Mouse (Mus musculus) neural tube, embryonic 15.5 days (tissue): ENCODE data around the gene Alkbh5. TPM values are rescaled to one million over a fixed set of nuclear protein-coding genes. Genes with fewer than 3 reads are reported as not detected.

ENCODE experiments used
- ATAC-seq: fragments of 200-750 bp; cut with Nextera tagmentation; 2 replicates; pipeline ENCODE4 v1.8.0; 2017; ENCODE audit warnings: mild to moderate bottlenecking, moderate TSS enrichment, moderate library complexity; ENCODE audit not compliant: low FRiP score
- H3K27ac ChIP-seq: fragments of 300-500 bp; sonication (generic); replicated peaks from 2 replicates; pipeline ENCODE4 v1.5.1; 2015; ENCODE audit warnings: mild to moderate bottlenecking, inconsistent platforms
- H3K27me3 ChIP-seq: fragments of 300-500 bp; sonication (generic); replicated peaks from 2 replicates; pipeline ENCODE4 v1.6.1; 2015; ENCODE audit warnings: inconsistent platforms
- H3K36me3 ChIP-seq: fragments of 300-500 bp; sonication (generic); 2 replicates; pipeline ENCODE4 v1.6.1; 2015; ENCODE audit warnings: inconsistent platforms
- H3K4me1 ChIP-seq: fragments of 300-500 bp; sonication (generic); 2 replicates; pipeline ENCODE4 v1.6.1; 2015; ENCODE audit warnings: inconsistent platforms
- H3K4me2 ChIP-seq: fragments of 300-500 bp; sonication (generic); 2 replicates; pipeline ENCODE4 v1.6.1; 2015; ENCODE audit warnings: inconsistent platforms, mild to moderate bottlenecking, moderate library complexity
- H3K4me3 ChIP-seq: fragments of 300-500 bp; sonication (generic); replicated peaks from 2 replicates; pipeline ENCODE4 v1.5.1; 2015; ENCODE audit warnings: mild to moderate bottlenecking, inconsistent platforms
- H3K9ac ChIP-seq: fragments of 300-500 bp; sonication (generic); replicated peaks from 2 replicates; pipeline ENCODE4 v1.6.1; 2015; ENCODE audit warnings: mild to moderate bottlenecking, inconsistent platforms
- H3K9me3 ChIP-seq: fragments of 300-500 bp; sonication (generic); replicated peaks from 2 replicates; pipeline ENCODE4 v1.6.1; 2016; ENCODE audit warnings: inconsistent platforms
- WGBS: fragments of 180-500 bp; shearing (Covaris S2); methylation state at CpG from one replicate; pipeline ENCODE4 v1.1.7; 2015; ENCODE audit warnings: mixed read lengths; 5-methylcytosine and 5-hydroxymethylcytosine counted together
- polyA plus RNA-seq: library from polyadenylated mRNA; unstranded; fragments of >200 nt; fragmentation: Nextera tagmentation; extraction: Ambion mirVana; gene quantifications from 2 replicates; pipeline ENCODE4 v1.2.1, GENCODE M21; 2015

The Alkbh5 gene
- polyA plus RNA-seq = 18.6 and 23.1 TPM in 2 replicates

DNA sequence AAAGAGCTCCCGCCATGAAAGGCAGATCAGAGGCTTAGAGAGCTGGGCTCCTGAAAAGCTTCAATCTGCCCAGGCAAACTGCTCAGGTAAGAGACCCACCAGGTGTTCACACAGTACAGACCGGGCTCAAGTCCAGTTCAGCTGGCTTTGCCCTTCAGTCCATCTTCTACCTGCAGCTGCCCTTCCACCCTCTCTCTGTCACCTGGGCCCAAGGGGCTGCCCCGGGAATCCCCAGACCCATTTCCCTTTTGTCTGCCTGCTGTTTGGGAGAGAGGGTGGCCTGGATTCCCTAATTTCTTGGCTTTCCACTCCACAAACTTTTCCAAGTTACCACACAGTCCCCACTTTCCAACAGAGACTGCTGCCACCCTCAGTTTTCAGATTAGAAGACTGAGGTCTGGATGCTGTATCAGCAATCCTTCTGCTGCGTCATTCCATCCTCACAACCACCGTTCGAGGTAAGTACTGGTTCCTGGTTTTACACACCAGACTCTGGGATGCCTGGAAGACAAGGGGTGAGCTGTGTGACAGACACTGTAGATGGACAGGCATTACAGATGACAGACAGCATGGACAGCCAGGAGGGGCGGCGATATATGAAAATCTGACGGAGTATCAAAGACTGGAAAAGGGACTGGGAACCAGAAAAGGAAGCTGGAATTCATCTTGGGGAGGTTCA lies at the start of gene Alkbh5:
Gene Alkbh5 (plus strand): TSS at position 202 of the 679 bp plus-strand sequence.
- Histone ChIP-seq H3K27ac (peak within 1 kb of the TSS; percentile 99), H3K36me3 (no peaks in the 10 kb centered on the region), H3K4me3 (peak within 1 kb of the TSS; percentile 96), H3K4me2 (peak within 1 kb of the TSS; percentile 96), H3K9me3 (no peaks in the 10 kb centered on the region), H3K27me3 (no peaks in the 10 kb centered on the region), H3K4me1 (peaks cover 40% of the 10 kb centered on the region), H3K9ac (peak within 1 kb of the TSS; percentile 85)
- no peak for ATAC-seq
- 21% methylated on average over 9 of the region's 9 CpGs for WGBS

DNA sequence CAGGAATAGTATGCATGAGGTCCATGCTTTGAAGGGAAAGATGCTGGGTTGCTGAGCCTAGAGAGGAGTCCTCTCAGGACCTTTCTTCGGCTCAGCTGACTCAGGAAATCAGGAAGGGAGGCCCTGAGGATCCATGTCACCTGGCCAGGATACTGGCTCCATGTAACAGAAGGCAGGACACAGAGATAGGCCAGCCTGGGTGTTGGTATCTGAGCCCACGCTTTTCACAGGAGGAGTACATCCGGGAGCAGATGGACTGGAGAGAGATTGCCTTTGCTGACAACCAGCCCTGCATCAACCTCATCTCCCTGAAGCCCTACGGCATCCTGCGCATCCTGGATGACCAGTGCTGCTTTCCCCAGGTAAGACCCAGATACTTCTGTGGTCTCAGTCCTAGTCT lies 43.5 kb upstream of the Alkbh5 start:
- no peak overlapping the region for H3K4me3 ChIP-seq
- no peaks in the 10 kb centered on the region for H3K27me3 ChIP-seq
- no peak overlapping the region for H3K9ac ChIP-seq
- 90% methylated on average over 5 of the region's 5 CpGs for WGBS
- no peak overlapping the region for H3K27ac ChIP-seq
- H3K9me3 ChIP-seq = no peaks in the 10 kb centered on the region
- H3K36me3 ChIP-seq = no peaks in the 10 kb centered on the region
- H3K4me1 ChIP-seq = no peaks in the 10 kb centered on the region
- no peak overlapping the region for H3K4me2 ChIP-seq
- no peak for ATAC-seq

DNA sequence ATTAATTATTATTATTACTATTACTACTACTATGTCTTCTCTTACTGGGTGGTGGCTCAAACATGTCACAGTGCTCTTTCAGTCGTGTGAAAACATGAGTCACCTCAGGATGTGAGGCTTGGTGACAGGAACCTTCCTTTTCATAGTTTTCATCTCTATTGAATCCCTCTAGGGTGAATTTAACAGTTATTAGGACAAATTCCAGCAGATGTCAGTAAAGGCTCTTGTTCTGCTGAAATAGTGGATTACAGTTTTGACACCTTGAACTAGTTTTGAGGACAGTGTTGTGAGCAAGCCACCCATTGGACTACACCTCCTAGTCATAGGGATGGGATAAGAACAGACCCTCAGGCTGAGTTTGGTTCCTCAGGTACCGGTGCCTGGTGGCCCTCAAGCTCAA lies 40.5 kb upstream of the Alkbh5 start:
- Histone ChIP-seq H3K27ac (no peak overlapping the region), H3K9me3 (no peaks in the 10 kb centered on the region), H3K27me3 (no peaks in the 10 kb centered on the region), H3K4me2 (no peak overlapping the region), H3K4me3 (no peak overlapping the region), H3K36me3 (no peaks in the 10 kb centered on the region), H3K4me1 (no peaks in the 10 kb centered on the region), H3K9ac (no peak overlapping the region)
- ATAC-seq = no peak
- 79% methylated on average over 2 of the region's 2 CpGs for WGBS

DNA sequence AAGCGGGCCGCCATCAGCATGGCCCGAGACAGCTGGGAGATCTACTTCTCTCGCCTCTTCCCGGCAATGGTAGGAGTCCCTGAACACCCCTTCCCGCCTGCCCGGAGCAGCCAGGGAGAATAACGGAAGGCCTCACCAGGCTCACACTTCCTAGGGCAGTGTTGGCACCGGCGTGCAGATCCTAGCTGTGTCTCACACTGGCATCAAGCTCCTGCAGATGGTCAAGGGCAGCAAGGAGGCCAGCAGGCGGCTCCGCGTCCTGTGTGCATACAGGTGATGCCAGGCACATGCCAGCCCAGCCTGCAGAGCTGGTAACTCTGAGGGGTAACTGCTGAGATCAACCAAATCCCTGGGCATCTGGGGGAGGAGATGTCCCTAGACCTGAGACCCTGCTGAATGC lies 28.9 kb upstream of the Alkbh5 start:
- WGBS = 89% methylated on average over 13 of the region's 13 CpGs
- Histone ChIP-seq H3K4me1 (peaks cover 12% of the 10 kb centered on the region), H3K27me3 (peaks cover 29% of the 10 kb centered on the region), H3K4me2 (no peak overlapping the region), H3K9ac (no peak overlapping the region), H3K36me3 (no peaks in the 10 kb centered on the region), H3K27ac (no peak overlapping the region), H3K9me3 (no peaks in the 10 kb centered on the region), H3K4me3 (no peak overlapping the region)
- ATAC-seq = no peak

DNA sequence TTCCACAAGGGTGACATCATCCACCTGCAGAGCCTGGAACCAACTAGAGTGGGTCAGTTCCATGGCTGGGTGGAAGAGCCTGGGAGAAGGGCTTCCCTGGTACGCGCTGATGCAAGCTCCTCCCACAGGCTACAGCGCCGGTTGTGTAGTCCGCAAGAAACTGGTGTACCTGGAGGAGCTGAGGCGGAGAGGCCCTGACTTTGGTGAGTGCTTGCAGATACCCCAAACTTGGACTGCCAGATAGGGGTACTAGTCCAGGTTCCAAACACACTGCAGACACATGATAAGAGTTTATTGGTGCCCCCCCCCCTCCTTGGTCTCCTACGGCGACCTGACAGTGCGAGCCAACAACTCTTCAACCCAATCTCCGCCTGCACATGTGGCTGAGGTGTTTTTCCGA lies 27.2 kb upstream of the Alkbh5 start:
- Histone ChIP-seq H3K4me2 (peak overlapping the region; percentile 68), H3K9ac (no peak overlapping the region), H3K27me3 (peaks cover 29% of the 10 kb centered on the region), H3K4me3 (peak overlapping the region; percentile 32), H3K9me3 (no peaks in the 10 kb centered on the region), H3K36me3 (no peaks in the 10 kb centered on the region), H3K4me1 (peaks cover 12% of the 10 kb centered on the region), H3K27ac (no peak overlapping the region)
- WGBS = 6% methylated on average over 11 of the region's 11 CpGs
- no peak for ATAC-seq

DNA sequence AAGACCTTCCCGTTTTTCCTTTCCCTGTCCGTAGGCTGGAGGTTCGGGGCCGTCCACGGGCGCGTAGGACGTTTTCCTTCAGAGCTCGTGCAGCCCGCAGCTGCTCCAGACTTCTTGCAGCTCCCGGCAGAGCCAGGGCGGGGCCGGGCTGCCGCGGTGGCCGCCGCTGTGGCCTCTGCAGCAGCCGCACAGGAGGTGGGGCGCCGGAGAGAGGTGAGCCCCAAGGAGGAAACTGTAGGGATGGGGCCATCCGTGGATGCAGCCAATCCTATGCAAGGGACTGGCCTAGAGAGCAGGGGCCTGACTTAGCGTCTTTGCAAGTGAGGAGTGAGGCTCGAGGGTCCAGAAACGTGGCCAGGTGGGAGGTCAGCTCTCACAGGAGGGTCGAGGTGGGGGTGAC lies 26.7 kb upstream of the Alkbh5 start:
- Histone ChIP-seq H3K4me2 (peak overlapping the region; percentile 68), H3K4me3 (peak overlapping the region; percentile 32), H3K27me3 (peaks cover 29% of the 10 kb centered on the region), H3K9me3 (no peaks in the 10 kb centered on the region), H3K4me1 (peaks cover 12% of the 10 kb centered on the region), H3K27ac (no peak overlapping the region), H3K36me3 (no peaks in the 10 kb centered on the region), H3K9ac (peak overlapping the region; percentile 47; the same call in 1 of the 2 replicates)
- WGBS = 0% methylated on average over 25 of the region's 25 CpGs
- ATAC-seq = no peak

DNA sequence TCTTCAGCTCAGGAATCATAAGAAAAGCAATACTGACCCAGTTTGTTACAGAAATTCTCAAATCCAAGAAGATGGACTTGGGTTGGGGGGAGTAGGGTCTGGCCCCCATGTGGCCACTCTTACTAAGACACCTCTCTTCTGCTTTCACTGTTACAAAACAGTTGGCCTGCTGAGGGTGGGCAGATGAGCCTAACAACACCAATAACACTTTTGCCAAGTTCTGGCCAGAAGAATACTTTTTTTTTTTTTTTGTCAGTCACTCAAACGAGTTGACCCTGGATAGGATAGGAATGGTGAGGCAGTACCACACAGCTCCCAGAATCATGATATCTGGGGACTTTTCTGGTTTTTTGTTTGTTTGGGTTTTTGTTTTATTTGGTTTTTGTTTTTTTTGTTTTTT lies 24.3 kb upstream of the Alkbh5 start:
- H3K9me3 ChIP-seq = no peaks in the 10 kb centered on the region
- H3K9ac ChIP-seq = no peak overlapping the region
- H3K36me3 ChIP-seq = no peaks in the 10 kb centered on the region
- H3K4me3 ChIP-seq = no peak overlapping the region
- ATAC-seq = no peak
- no peak overlapping the region for H3K4me2 ChIP-seq
- H3K27ac ChIP-seq = no peak overlapping the region
- WGBS = 81% methylated on average over 1 of the region's 1 CpGs
- peaks cover 12% of the 10 kb centered on the region for H3K4me1 ChIP-seq
- H3K27me3 ChIP-seq = peaks cover 26% of the 10 kb centered on the region

DNA sequence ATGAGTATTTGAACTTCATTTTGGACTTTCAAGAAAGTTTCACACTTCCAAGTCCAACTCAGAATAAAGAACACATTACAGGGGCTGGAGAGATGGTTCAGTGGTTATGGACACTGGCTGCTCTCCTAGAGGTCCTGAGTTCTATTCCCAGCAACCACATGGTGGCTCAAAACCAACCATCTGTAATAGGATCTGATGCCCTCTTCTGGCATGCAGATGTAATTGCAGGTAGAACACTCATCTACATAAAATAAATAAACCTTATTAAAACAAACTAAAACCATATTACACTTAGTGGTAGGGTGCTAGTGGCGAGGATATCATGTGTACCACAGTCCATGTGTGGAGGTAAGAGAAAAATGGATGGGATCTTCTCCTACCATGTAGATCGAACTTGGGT lies 23.7 kb upstream of the Alkbh5 start:
- H3K4me3 ChIP-seq = no peak overlapping the region
- WGBS = 90% methylated on average over 2 of the region's 2 CpGs
- H3K9ac ChIP-seq = no peak overlapping the region
- H3K36me3 ChIP-seq = no peaks in the 10 kb centered on the region
- ATAC-seq = no peak
- H3K4me2 ChIP-seq = no peak overlapping the region
- no peak overlapping the region for H3K27ac ChIP-seq
- H3K27me3 ChIP-seq = peaks cover 24% of the 10 kb centered on the region
- no peaks in the 10 kb centered on the region for H3K9me3 ChIP-seq
- peaks cover 12% of the 10 kb centered on the region for H3K4me1 ChIP-seq

DNA sequence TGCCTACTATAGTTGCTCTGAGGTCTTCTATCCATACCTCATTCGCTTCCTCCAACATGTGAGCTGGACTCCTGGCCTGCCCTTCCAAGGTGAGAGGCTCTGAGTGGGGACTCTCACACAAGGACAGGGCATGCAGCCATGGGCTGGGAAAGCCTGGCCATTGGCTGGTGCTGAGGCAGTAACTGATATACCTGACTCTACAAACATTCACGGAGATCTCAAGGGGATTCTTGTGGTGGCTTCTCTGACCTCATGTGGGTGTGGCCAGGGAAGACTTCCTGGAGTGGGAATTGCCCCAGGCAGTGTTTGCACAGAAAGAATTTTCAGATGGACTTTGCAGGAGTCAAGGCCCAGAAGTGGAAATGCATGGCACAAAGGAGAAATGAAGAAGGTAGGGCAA lies 21.2 kb upstream of the Alkbh5 start:
- Histone ChIP-seq H3K4me3 (no peak overlapping the region), H3K27ac (no peak overlapping the region), H3K4me1 (no peaks in the 10 kb centered on the region), H3K27me3 (peaks cover 4% of the 10 kb centered on the region), H3K4me2 (no peak overlapping the region), H3K9me3 (no peaks in the 10 kb centered on the region), H3K36me3 (no peaks in the 10 kb centered on the region), H3K9ac (no peak overlapping the region)
- 69% methylated on average over 2 of the region's 2 CpGs for WGBS
- no peak for ATAC-seq

DNA sequence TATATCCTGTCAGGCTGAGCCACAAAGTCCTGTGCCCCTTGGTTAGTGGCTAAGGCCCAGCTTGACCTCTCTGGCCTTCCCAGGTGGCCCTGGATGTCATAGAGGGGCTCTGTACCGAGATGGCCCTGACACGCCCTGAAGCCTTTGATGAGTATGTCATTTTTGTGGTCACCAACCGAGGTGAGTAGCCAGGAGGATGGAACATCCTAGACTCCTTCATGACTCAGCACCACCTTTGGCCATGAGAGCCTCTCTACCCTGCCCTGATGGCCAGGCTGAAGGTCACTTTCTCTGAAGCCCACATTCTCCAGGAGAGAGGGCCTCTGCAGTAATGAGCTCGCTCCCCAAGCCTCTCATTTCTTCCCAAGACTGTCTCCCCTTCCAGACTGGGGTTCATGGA lies 17.9 kb upstream of the Alkbh5 start:
- no peak overlapping the region for H3K4me3 ChIP-seq
- H3K9me3 ChIP-seq = no peaks in the 10 kb centered on the region
- ATAC-seq = no peak
- WGBS = 75% methylated on average over 4 of the region's 4 CpGs
- no peaks in the 10 kb centered on the region for H3K27me3 ChIP-seq
- no peak overlapping the region for H3K9ac ChIP-seq
- no peaks in the 10 kb centered on the region for H3K4me1 ChIP-seq
- no peak overlapping the region for H3K4me2 ChIP-seq
- H3K36me3 ChIP-seq = no peaks in the 10 kb centered on the region
- H3K27ac ChIP-seq = no peak overlapping the region

DNA sequence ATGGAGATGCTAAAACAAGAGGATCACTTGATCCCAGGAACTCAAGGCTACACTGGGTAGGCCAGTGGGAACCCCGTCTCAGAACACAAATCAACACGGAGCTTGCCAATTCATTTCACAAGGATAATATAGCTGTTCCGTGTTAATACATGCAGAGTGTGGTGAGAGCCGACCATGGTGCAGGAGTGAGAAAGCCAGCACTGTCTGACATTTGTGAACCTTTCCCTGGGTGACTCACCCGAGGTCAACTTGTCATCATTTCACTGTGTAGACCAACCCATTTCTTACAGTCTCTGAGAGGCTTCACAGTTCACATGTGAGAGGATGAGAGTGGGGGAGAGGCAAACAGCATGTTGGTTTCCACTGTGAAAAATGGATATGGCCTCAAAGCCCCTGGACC lies 14.2 kb upstream of the Alkbh5 start:
- no peak for ATAC-seq
- no peak overlapping the region for H3K4me2 ChIP-seq
- H3K27me3 ChIP-seq = no peaks in the 10 kb centered on the region
- no peak overlapping the region for H3K27ac ChIP-seq
- 82% methylated on average over 5 of the region's 5 CpGs for WGBS
- no peak overlapping the region for H3K9ac ChIP-seq
- no peaks in the 10 kb centered on the region for H3K9me3 ChIP-seq
- no peaks in the 10 kb centered on the region for H3K4me1 ChIP-seq
- H3K36me3 ChIP-seq = no peaks in the 10 kb centered on the region
- no peak overlapping the region for H3K4me3 ChIP-seq

DNA sequence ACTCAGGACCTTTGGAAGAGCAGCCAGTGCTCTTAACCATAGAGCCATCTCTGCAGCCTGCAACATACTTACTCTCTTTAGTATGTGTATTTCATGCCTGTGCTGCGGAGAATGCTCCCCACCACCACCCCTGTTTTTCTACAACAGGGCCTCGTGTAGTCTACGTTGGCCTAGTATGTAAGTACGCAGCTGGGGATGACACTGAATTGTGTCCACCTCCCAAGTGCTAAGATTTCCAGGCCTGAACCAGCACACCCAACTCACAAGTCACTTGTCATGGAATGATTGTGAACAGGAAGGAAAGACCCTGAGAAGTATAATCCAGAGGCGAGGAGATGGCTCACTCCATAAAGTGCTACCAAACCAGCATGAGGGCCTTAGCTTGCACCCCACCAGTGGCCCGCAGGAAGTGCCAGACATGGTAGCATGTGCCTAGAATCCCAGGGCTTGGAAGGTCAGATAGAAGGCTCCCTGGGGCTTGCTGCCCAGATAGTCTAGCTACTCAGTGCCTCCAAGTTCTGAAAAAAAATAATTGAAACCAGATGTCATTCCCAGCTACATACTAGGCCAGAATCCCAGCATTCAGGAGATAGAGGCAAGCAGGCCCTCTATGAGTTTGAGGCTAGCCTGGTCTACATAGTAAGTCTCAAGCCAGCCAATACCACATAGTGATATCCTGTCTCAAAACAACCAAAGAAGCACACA lies 13.4 kb upstream of the Alkbh5 start:
- no peak overlapping the region for H3K9ac ChIP-seq
- no peaks in the 10 kb centered on the region for H3K4me1 ChIP-seq
- WGBS = 88% methylated on average over 6 of the region's 6 CpGs
- ATAC-seq = no peak
- H3K4me2 ChIP-seq = no peak overlapping the region
- no peaks in the 10 kb centered on the region for H3K36me3 ChIP-seq
- no peak overlapping the region for H3K4me3 ChIP-seq
- no peaks in the 10 kb centered on the region for H3K9me3 ChIP-seq
- H3K27me3 ChIP-seq = no peaks in the 10 kb centered on the region
- H3K27ac ChIP-seq = no peak overlapping the region
